Mouse (Mus musculus) midbrain, embryonic 14.5 days (tissue): ENCODE measurements around the gene Orc5. TPM values are rescaled to one million over a fixed set of nuclear protein-coding genes. Genes with fewer than 3 reads are reported as not detected.
"Not testable (repeated sequence)": the region's sequence is repeated elsewhere in the genome, so short reads cannot be mapped to it uniquely, and the experiment has no call there.

Source experiments
- ATAC-seq: fragments of 200-750 bp; cut with Nextera tagmentation; 2 replicates; pipeline ENCODE4 v1.8.0; 2017; ENCODE audit warnings: moderate number of reproducible peaks, moderate library complexity; ENCODE audit not compliant: low FRiP score, low TSS enrichment
- DNase-seq: peaks from one replicate; pipeline ENCODE4 v3.0.0-alpha.2; 2015
- H3K27ac ChIP-seq: fragments of 300-500 bp; sonication (generic); replicated peaks from 2 replicates; pipeline ENCODE4 v1.5.1; 2014; ENCODE audit warnings: mild to moderate bottlenecking, low read depth, low read length, moderate library complexity
- H3K27me3 ChIP-seq: fragments of 300-500 bp; sonication (generic); 2 replicates; pipeline ENCODE4 v1.6.1; 2014; ENCODE audit warnings: low read length, control low read depth, mixed read lengths; ENCODE audit not compliant: control insufficient read depth, insufficient read depth
- H3K36me3 ChIP-seq: fragments of 300-500 bp; sonication (generic); 2 replicates; pipeline ENCODE4 v1.6.1; 2014; ENCODE audit warnings: low read length, control low read depth; ENCODE audit not compliant: control insufficient read depth, insufficient read depth
- H3K4me1 ChIP-seq: fragments of 300-500 bp; sonication (generic); 2 replicates; pipeline ENCODE4 v1.6.1; 2014; ENCODE audit warnings: mild to moderate bottlenecking, antibody characterized with exemption, low read length, control low read depth; ENCODE audit not compliant: control insufficient read depth, insufficient read depth
- H3K4me2 ChIP-seq: fragments of 300-500 bp; sonication (generic); 2 replicates; pipeline ENCODE4 v1.6.1; 2014; ENCODE audit warnings: mild to moderate bottlenecking, low read length, moderate library complexity
- H3K4me3 ChIP-seq: fragments of 300-500 bp; sonication (generic); replicated peaks from 2 replicates; pipeline ENCODE4 v1.5.1; 2014; ENCODE audit warnings: low read depth, low read length
- H3K9ac ChIP-seq: fragments of 300-500 bp; sonication (generic); replicated peaks from 2 replicates; pipeline ENCODE4 v1.6.1; 2014; ENCODE audit warnings: mild to moderate bottlenecking, low read length, moderate library complexity
- H3K9me3 ChIP-seq: fragments of 300-500 bp; sonication (generic); 2 replicates; pipeline ENCODE4 v1.6.1; 2016; ENCODE audit warnings: low read length, control low read depth, mixed read lengths; ENCODE audit not compliant: control insufficient read depth
- WGBS: fragments of 180-500 bp; shearing (Covaris S2); extraction: QIAGEN DNeasy Blood & Tissue Kit; methylation state at CpG from one replicate; pipeline ENCODE4 v1.1.7; 2014; 5-methylcytosine and 5-hydroxymethylcytosine counted together
- polyA plus RNA-seq: library from polyadenylated mRNA; unstranded; fragments of >200 nt; fragmentation: Nextera tagmentation; extraction: Ambion mirVana; gene quantifications from 2 replicates; pipeline ENCODE4 v1.2.1, GENCODE M21; 2014

Gene Orc5
- polyA plus RNA-seq, 1 experiment from 2014 or later = 41.6 TPM

DNA sequence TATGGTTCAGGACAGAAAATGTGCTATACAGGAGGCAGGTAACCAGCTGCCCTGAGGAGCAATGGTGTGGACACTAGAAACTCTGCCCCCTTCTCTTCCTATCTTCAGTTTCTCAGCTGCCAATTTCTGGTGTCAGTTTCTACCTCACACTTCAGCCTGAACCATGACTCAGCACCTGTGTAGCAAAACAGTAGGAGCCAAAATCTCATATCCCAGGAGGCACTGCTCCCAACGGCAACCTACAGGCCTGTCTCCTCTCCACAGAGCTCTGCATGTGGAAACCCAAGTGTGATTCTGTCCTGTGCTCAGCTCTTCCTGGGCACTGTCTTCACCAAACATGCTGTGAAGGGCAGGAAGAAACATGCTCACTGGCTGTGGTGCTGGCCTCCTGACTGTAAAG, 64.5 kb downstream of the Orc5 start:
- Histone ChIP-seq H3K4me1 (no peaks in the 10 kb centered on the region), H3K4me3 (no peak overlapping the region), H3K9ac (no peak overlapping the region), H3K27ac (no peak overlapping the region), H3K9me3 (no peaks in the 10 kb centered on the region), H3K27me3 (no peaks in the 10 kb centered on the region), H3K4me2 (no peak overlapping the region), H3K36me3 (peaks cover 6% of the 10 kb centered on the region; the same call in 1 of the 2 replicates)
- 86% methylated on average over 1 of the region's 1 CpGs for WGBS
- ATAC-seq = no peak
- no peak for DNase-seq

DNA sequence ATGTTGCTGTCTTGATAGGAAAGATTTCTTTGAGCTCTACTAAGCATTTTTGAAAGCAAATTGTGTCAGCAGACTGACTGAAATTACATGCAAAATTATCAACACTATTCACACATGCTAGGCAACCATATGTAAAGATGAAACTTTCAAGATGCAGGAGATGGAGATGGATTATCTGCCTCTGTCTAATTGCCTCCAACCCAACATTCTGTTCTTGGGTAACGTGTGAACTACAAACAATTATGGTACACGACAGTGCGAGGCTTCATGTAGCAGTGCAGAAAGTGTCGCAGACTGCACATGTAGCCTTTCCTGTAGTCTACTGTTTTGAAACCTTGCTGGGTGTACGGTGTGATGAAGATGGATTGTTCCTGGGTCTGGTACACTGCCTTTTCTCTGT, 67.7 kb downstream of the Orc5 start:
- Histone ChIP-seq H3K9me3 (no peaks in the 10 kb centered on the region), H3K4me1 (no peaks in the 10 kb centered on the region), H3K4me3 (no peak overlapping the region), H3K27ac (no peak overlapping the region), H3K27me3 (no peaks in the 10 kb centered on the region), H3K9ac (no peak overlapping the region), H3K36me3 (peaks cover 4% of the 10 kb centered on the region; the same call in 1 of the 2 replicates), H3K4me2 (no peak overlapping the region)
- DNase-seq (no peak), ATAC-seq (no peak)
- 92% methylated on average over 5 of the region's 5 CpGs for WGBS

DNA sequence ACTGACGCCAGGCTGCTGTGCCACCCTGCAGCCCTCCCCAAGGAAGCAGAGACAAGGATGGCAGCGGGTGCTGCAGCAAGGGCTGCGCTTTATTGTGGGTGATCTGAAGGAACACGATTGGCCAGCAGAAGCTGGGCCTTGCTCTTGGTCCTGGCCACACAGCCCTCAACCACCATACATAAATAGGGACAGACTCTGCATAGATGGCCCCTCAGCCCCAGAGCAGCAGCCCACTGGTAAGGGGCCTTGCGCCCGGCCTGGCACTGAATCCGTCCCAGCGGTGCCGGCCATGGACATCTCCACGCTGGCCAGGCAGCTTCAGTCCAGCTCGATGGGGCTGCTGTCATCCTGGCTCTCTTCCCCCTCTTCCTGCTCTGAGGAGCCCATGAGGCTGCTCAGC, 77.8 kb downstream of the Orc5 start:
- WGBS = 98% methylated on average over 4 of the region's 11 CpGs
- ATAC-seq = not testable (repeated sequence)

DNA sequence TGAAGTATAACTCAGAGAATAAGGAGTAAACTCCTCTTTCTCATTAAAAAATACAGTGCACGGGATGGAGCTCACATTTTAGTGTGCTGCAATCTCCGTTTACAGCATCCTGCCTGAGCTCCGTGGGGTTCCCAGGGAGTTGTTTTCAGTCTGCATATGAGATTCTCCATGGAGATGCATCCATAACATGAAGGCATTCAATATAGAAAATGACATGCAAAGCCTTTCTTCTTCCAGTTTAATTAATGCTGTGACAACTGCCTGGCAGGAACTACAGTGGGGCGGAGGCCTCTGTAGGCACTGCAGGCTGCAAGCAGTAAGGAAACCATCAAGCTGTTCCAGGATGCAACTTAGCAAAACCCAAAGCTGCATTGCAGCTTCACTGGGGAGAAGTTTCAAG, 79.0 kb downstream of the Orc5 start:
- Histone ChIP-seq H3K9ac (no peak overlapping the region), H3K4me1 (peaks cover 6% of the 10 kb centered on the region; the same call in 1 of the 2 replicates), H3K27ac (no peak overlapping the region; the same call in 1 of the 2 replicates), H3K9me3 (no peaks in the 10 kb centered on the region), H3K27me3 (no peaks in the 10 kb centered on the region), H3K4me2 (peak overlapping the region; percentile 9; the same call in 1 of the 2 replicates), H3K4me3 (no peak overlapping the region), H3K36me3 (no peaks in the 10 kb centered on the region)
- 17% methylated on average over 4 of the region's 4 CpGs for WGBS
- ATAC-seq (peak; percentile 34; the same call in 1 of the 2 replicates), DNase-seq (peak; percentile 66)

More for the DNA sequence above, 77.8 kb downstream of the Orc5 start:
- not testable (repeated sequence) for H3K27ac ChIP-seq, H3K36me3 ChIP-seq, H3K4me2 ChIP-seq, H3K9ac ChIP-seq, H3K27me3 ChIP-seq, H3K4me1 ChIP-seq, H3K9me3 ChIP-seq, DNase-seq, H3K4me3 ChIP-seq

- peak; percentile 48; the same call in 1 of the 2 replicates for ATAC-seq
These were observed 97.2 kb downstream of the Orc5 start for GRCm38 (mm10) chr5:22452871-22453661.

DNA sequence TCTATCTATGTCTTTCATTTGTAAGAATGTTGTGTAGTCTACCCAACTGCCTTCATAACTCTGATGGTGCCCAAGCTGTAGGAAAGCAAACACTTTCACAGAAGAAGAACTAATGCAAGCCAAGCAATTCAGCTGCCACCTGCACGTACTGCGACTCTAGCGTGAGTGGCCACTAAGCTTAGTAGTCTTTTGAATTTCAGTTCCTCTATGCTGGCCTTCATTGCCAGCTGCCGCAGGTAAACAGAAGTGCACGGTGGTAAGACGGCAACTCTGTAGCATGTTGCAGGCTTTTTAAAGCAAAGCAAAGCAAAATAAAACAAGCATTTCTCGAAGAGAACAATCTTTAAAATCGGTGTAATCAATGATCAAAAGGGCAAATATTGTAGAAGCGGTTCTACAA, 97.8 kb downstream of the Orc5 start:
- H3K4me3 ChIP-seq = no peak overlapping the region
- no peaks in the 10 kb centered on the region for H3K27me3 ChIP-seq
- no peaks in the 10 kb centered on the region for H3K36me3 ChIP-seq
- H3K9ac ChIP-seq = no peak overlapping the region
- DNase-seq = peak; percentile 30
- H3K9me3 ChIP-seq = no peaks in the 10 kb centered on the region
- no peak for ATAC-seq
- 28% methylated on average over 9 of the region's 9 CpGs for WGBS
- peak overlapping the region; percentile 33; the same call in 1 of the 2 replicates for H3K27ac ChIP-seq
- H3K4me1 ChIP-seq = peaks cover 6% of the 10 kb centered on the region; the same call in 1 of the 2 replicates
- H3K4me2 ChIP-seq = peak overlapping the region; percentile 27

More at GRCm38 (mm10) chr5:22452871-22453661, 97.2 kb downstream of the Orc5 start:
- peak overlapping the region; percentile 33 for H3K27ac ChIP-seq
- H3K36me3 ChIP-seq = no peaks in the 10 kb centered on the region
- no peaks in the 10 kb centered on the region for H3K9me3 ChIP-seq
- no peak overlapping the region for H3K4me3 ChIP-seq
- DNase-seq = peak; percentile 53
- peak overlapping the region; percentile 27 for H3K4me2 ChIP-seq
- no peak overlapping the region for H3K9ac ChIP-seq
- H3K4me1 ChIP-seq = peaks cover 6% of the 10 kb centered on the region; the same call in 1 of the 2 replicates
- H3K27me3 ChIP-seq = no peaks in the 10 kb centered on the region
- 18% methylated on average over 15 of the region's 15 CpGs for WGBS

- DNase-seq = no peak
- Histone ChIP-seq H3K27me3 (no peaks in the 10 kb centered on the region), H3K9ac (no peak overlapping the region), H3K4me3 (no peak overlapping the region), H3K36me3 (no peaks in the 10 kb centered on the region), H3K9me3 (no peaks in the 10 kb centered on the region), H3K4me2 (no peak overlapping the region), H3K4me1 (peaks cover 6% of the 10 kb centered on the region; the same call in 1 of the 2 replicates), H3K27ac (no peak overlapping the region)
- ATAC-seq = no peak
- 64% methylated on average over 3 of the region's 3 CpGs for WGBS
These were observed 98.5 kb downstream of the Orc5 start for GRCm38 (mm10) chr5:22451764-22452163.

GRCm38 (mm10) chr5:22449492-22449891, 100.7 kb downstream of the Orc5 start:
- H3K4me2 ChIP-seq = no peak overlapping the region
- H3K36me3 ChIP-seq = no peaks in the 10 kb centered on the region
- H3K4me3 ChIP-seq = no peak overlapping the region
- no peaks in the 10 kb centered on the region for H3K9me3 ChIP-seq
- 90% methylated on average over 3 of the region's 3 CpGs for WGBS
- H3K27me3 ChIP-seq = no peaks in the 10 kb centered on the region
- peaks cover 6% of the 10 kb centered on the region; the same call in 1 of the 2 replicates for H3K4me1 ChIP-seq
- DNase-seq (no peak), ATAC-seq (no peak)
- H3K9ac ChIP-seq = no peak overlapping the region
- H3K27ac ChIP-seq = no peak overlapping the region
